Mouse (Mus musculus) urinary bladder, adult 18-20 months (tissue): Measurements from ENCODE around the gene Ywhag.

Source experiments
- DNase-seq, 2 experiments: peaks; one replicate each; pipeline ENCODE4 v3.0.0; 2022; ENCODE audit warnings: low spot score in 2 of 2, mixed read lengths in 2 of 2

The Ywhag gene

DNA sequence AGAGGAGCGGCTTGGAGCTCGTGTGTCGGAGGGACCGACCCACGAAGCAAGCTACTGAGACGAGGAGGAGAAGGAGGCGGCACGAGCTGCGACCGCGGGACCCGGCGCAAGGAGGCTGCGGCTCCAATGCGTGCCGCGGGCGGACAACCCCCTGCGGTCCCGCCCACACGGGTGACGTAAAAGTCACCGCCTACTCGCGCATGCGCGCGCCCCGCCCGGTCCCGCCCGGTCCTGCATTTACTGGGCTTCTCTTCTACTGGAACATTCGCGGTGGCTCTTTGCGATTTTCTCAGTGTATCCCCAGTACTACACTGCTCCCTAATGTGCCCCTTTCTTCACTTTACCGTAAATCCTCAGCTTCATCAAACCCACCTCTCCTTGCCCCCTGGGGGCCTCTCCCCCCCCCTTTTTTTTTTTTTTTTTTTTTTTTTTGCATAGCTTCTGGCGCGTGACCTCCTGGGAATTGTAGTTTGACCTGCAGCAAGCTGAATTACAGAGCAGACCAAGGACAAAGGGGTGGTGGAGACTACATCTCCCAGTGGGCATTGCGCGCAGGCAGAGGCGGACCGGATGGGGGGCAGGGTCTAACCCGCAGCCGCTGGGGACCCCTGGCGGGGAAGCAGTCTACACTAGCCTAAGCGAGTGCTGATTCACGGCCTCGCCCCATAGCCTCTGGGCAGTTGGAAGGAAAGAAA lies at the start of gene Ywhag:
Gene Ywhag (minus strand): TSS at position 136 of the 695 bp plus-strand sequence.
- DNase-seq: peak; percentile 96

DNA sequence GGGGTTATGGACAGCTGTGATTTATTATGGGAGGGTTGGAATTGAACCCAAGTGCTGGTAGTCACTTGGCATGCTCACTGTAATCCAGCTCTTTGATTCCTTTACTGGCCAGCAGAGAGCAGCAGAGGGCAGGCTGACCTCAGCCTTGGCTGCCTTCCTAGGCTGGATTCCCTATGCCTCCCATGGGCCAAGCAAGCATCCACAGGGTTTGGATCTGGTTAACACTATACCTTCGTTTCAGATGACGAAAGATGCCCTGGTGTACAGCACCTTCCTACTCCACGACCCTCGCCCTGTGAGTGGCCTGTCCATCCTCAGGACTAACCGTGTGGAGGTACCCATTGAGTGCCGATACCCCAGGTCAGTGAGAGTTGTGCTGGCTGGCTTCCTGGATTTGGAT lies 48.0 kb upstream of the Ywhag start:
- DNase-seq: no peak

DNA sequence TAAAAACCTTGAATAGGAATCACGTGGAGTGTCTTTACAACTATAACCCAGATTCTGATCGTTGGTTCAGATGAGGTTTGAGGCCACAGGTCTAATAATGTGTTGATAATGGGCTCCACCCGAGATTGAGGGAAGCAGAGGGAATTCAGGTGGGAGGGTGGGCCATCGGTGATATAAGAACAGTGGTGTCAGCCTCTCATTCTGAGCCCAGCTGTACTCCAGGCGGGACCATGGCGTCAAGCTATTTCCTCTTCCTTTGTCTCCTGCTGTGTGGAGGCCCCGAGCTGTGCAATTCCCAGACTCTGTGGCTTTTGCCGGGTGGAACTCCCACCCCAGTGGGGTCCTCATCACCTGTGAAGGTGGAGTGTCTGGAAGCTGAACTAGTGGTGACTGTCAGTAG lies 45.5 kb upstream of the Ywhag start, which contains the start of gene Zp3:
Gene Zp3 (plus strand): TSS at position 196 of the 400 bp plus-strand sequence.
- no peak for DNase-seq

GRCm38 (mm10) chr5:135979381-135979780 lies 45.0 kb upstream of the Ywhag start:
- no peak for DNase-seq

GRCm38 (mm10) chr5:135975893-135976668 lies 41.7 kb upstream of the Ywhag start:
- no peak for DNase-seq

DNA sequence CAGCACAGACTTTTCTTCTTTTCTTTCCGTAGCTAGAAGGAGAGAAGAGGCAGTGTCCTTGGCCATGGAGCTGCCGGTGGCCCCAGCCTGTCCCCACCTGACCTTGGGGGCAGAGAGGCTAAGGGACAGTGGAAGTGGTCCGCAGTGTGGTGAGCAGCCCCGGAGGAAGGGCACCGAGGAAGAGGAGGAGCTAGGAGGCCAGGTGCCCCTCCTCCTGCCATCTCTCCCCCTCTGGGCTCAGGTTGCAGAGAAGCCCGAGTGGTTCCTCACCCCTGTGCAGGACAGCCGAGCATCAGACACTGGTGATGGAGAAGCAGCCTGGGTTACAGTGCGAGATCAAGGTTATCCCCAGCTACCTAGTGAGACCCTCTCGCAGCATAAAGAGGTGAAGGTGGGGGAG lies 39.9 kb upstream of the Ywhag start, which contains the start of gene Ssc4d:
Gene Ssc4d (minus strand): TSS at position 167 of the 400 bp plus-strand sequence.
- no peak for DNase-seq

GRCm38 (mm10) chr5:135971876-135972275 lies 37.5 kb upstream of the Ywhag start:
- DNase-seq: no peak

DNA sequence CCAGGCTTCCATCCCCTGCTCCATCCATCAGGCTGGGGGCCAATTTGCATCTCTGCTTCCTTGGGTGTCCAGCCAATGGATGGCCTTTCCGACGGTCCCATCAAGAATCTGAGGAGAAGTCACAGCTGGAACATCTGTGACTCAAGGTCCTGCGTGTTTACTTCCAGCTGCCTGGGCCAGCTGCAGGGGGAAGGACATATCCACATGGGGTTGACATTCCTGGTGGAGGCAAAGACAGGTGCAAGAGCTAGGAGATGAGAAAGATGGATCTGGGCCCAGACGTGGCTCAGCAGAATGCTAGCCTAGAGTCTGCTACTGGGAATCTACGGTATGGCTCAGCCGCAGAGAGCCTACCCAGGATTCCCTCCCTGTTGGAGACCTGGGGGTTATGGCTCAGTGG lies 35.8 kb upstream of the Ywhag start:
- no peak for DNase-seq

DNA sequence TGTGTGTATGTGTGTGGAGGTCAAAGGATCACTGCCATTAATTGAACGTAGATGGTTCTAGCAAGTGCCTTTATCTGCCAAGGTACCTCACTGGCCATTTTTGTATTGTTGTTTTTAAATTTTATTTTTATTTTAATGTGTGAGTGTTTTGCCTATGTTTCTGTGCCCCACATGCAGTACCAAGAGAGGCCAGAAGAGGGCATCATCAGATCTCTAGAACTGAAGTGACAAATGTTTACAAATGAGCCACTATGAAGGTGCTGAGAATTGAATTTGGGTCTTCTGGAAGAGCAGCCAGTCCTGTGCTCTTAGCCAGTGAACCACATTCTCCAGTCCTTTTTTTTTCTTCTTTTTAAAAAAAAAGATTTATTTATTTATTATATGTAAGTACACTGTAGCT lies 34.4 kb upstream of the Ywhag start:
- DNase-seq: no peak

DNA sequence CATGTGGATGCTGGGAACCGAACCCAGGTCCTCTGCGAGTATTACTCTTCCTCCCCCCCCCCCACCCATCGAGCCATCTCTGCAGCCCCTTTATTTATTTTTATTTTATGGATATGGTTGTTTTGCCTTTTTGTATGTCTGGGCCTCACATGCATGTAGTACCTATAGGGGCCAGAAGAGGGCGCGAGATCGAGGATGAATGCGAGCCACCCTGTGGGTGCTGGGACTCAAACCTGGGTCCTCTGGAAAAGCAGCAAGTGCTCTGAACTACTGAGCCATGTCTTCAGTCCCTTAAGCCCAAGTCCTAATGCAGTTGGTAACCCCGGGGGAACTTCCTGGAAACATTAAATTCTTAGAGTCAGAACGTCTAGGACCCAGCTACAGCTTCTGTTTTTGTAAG lies 32.5 kb upstream of the Ywhag start:
- no peak for DNase-seq

- DNase-seq: no peak
Measured at GRCm38 (mm10) chr5:135965501-135965930, 31.1 kb upstream of the Ywhag start.

DNA sequence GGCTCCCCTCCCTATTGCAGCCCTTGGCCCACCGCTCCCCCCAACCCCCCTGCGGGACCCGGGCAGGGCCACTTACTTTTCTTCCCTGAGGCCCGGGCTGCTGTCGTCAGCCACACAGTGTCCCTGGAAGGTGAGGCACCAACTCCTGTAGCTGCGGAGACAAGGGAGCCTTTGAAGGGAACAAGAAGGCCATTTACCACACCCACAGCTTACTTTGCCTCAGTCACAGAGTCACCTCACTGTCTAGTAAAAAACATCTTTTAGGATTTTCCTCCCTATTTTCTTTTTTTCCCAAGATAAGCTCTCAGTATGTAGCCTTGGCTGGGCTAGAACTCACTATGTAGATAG lies 28.8 kb upstream of the Ywhag start:
- DNase-seq: no peak

GRCm38 (mm10) chr5:135962492-135963279 lies 28.3 kb upstream of the Ywhag start:
- DNase-seq: peak; percentile 91 to 99

DNA sequence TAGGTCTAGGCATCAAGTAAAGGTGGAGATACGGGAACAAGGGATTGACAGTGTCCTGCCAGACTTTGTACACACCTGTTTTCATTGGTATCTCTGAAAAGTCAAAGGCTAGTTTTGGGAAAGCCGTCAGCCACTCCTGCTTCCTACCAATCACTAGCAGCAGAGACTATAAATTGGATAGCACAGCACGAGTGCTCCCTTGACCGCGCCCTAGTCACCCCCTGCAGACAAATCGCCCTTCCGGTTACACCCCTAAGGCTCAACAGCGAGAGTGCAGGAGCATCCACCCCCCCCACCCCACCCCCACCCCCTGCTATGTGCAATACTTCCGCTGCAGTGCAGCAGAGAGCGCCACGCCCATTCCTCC lies 27.7 kb upstream of the Ywhag start:
- DNase-seq: no peak

GRCm38 (mm10) chr5:135960909-135961635 lies 26.7 kb upstream of the Ywhag start:
- no peak for DNase-seq

DNA sequence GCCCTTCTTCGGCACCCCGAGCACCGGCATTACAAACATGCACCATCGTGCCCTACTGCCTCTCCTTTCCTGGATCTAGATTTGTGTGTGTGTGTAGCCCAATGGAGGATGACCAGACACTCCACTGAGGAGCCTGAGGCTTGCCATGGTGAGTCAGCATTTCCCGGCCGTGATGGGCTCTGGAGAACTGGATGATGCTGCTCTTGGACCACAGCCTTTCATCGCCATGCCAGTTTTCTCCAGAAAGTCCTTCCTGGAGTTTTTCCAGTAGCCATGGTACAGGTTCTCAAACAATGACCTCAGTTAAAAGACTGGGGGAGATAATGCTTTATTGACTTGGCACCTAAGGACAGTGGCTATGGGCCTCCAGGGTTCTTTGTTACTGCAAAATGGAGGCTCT lies 25.5 kb upstream of the Ywhag start:
- no peak for DNase-seq

GRCm38 (mm10) chr5:135958367-135958766 lies 24.0 kb upstream of the Ywhag start:
- no peak for DNase-seq

DNA sequence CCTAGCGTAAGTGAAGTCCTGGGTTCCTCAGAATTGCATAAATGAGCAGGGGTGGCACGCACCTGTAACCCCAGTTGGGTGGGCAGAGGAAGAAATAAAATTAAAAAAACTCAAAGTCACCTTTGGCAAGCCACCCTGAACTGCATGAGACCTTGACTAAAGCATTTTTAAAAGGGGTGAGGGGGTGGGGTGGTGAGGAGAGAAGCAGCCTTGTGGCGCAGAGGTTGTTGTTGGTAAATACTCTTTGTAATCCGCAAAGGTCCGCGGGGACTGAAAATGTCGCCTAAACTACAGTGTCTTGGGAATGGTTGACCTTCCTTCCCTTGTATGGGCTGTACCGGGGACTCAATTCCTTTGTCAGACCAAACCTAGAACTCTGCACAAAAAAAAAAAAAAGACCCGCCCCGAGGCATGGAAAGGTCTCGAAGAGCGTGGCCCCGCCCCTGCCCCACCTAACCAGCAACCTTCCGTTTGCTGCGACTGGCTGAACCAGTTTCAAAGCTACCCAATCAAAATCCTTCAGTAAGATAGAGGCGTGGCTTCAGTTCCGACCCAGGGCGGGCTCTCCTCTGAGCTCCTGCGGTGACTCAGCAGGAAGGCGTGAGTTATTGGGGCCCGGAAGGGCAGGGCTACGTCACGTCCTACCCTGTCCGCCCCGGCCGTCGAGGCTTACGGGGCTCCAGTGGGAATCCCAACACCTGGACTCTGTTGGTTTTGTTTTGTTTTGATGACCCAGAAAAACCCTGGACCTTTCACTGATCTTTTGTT lies 23.0 kb upstream of the Ywhag start:
- DNase-seq: peak; percentile 74 to 93

DNA sequence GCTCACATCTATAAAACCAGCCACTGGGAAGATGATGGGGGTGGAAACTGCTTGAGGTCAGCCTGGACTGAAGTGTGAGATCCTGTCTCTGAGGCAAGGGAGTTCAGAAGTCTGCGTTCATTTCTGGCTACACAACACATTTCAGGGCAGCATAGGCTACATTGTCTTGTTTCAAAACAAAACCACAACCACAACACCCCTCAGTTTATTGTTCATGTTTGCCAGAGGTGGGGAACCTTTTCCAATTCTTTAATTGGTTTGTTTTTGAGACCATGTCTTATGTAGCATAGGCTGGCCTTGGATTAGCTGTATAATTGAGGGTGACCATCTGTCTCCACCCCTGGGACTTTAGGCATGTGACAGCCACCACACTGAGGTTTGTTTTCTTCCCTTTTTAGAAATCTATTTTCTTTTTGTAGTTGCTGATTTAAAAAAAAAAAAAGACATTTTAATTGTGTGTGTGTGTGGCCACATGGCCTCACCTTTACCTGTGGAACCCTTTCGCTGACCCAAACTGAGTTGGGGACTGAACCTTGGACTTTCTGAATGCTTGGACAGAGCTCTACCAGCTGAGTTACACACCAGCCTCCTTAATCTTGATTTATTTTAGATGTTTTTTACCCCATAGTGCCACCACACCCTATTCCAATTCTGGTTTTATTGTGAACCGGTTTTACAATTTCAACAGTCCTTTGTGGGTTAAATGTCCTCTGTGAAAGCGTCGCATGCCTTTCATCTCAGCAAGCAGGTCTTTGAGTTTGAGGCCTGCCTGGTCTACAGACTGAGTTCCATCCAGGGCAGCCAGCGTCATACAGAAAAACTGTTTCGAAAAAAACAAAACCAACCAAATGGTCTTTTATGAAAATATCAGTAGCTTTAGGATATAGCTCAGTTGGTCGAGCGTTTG lies 22.1 kb upstream of the Ywhag start:
- no peak for DNase-seq

DNA sequence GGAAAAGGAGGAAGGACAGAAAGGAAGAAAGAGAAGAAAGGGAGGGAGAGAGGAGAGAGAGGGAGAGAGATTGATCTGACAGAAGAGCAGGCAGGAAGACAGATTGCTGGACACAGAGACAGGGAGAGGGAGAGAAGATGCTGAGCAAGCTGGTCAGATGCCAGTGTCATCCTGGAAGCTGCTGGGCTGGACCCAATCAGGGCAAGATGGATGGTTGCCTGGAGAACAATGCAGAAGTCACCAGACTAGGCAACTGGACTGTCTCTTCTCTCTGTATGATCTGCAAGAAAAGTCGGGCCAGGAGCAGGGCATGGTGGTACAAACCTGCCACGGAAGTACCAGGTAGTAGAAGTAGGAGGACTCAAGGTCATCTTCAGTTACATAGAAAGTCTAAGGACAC lies 18.4 kb upstream of the Ywhag start:
- no peak for DNase-seq
